Mouse (Mus musculus) olfactory bulb, adult 2 months (tissue): ENCODE measurements around the gene Hs3st3b1.

ENCODE experiments used
- CTCF ChIP-seq: fragments of 200-500 bp; IDR thresholded peaks from 2 replicates; pipeline ENCODE4 v1.5.1; 2012; ENCODE audit warnings: low read depth, mild to moderate bottlenecking, low read length, moderate library complexity; ENCODE audit not compliant: insufficient read depth
- POLR2A ChIP-seq: fragments of 200-500 bp; IDR thresholded peaks from 2 replicates; pipeline ENCODE4 v1.6.1; 2012; ENCODE audit warnings: mild to moderate bottlenecking, low read depth, low read length, moderate library complexity; ENCODE audit not compliant: insufficient read depth

DNA sequence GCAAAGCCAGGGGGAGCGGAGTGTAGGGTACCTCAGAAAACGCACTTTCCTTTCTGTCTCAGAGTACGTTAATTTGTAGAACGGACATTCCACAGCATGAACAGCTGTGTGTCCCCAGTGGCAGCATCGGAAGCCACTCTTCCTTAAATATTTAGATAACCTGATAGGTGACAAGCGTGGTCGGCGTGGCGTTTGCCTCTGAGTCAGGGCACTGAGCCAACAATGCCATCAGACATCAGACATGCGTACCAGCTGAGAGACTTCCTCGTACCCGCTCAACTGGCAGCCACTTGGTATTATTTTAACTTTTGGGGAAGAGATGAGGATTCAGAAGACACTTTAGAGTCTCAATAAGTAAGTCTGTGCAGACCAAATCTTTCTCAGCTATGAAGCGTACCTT is 84.6 kb downstream of the Hs3st3b1 start:
- no peak for TF ChIP-seq CTCF
- TF ChIP-seq POLR2A: no peak
